Mouse (Mus musculus): Measurements from ENCODE around the gene Zfp868. TPM values are rescaled to one million over a fixed set of nuclear protein-coding genes. Genes with fewer than 3 reads are reported as not detected.
"Not testable (repeated sequence)": the region's sequence is repeated elsewhere in the genome, so short reads cannot be mapped to it uniquely, and the experiment has no call there.

The Zfp868 gene
- polyA plus RNA-seq, 1 experiment from 2014 or later, result 23.4 TPM

DNA sequence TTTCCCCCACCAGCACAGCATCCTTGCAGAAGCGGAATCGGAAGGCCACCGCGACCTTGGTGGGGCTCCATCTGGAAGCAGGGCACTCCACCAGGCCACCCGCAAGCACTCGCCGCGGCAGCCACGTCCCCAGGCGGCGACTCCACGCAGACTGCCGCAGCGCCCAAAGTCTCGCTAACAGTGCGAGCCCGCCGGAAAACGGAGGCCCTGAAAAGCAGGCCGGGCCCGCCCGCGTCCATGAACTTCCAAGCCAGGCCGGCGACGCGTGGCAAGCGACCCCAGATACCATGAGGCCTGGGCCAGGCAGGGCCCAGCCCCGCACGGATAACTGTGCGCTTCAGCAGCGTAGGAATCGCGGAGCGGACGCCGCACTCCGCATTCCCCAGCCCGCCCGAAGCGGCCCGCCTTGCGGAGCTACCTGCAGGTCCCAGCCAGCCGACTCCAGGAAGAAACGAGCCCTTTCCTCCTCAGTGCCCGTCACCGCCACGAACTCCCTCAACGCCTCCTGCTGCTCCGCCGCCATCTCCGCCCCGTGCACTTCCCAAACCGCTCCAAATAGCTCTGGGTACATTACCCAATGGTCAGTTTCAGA lies 40.6 kb downstream of the Zfp868 start:
- Histone ChIP-seq H3K4me3 (ENCODE audit: low read depth, low read length) (peak overlapping the region; percentile 42), H3K27me3 (ENCODE audit: insufficient read depth, low read length) (no peaks in the 10 kb centered on the region), H3K9ac (peak overlapping the region; percentile 62), H3K4me2 (peak overlapping the region; percentile 79), H3K4me1 (ENCODE audit: insufficient read depth) (no peaks in the 10 kb centered on the region), H3K27ac (ENCODE audit: low read depth) (no peak overlapping the region), H3K36me3 (ENCODE audit: insufficient read depth) (no peaks in the 10 kb centered on the region), H3K9me3 (ENCODE audit: low read depth, low read length) (no peaks in the 10 kb centered on the region)
- ATAC-seq (ENCODE audit: insufficient read depth) (peak; percentile 75; the same call in 1 of the 2 replicates), DNase-seq (peak; percentile 58)
- 1% methylated on average over 54 of the region's 54 CpGs for WGBS
- TF ChIP-seq CTCF (IDR thresholded peaks at IDR 0.05; ENCODE audit: low read depth), result no peak

DNA sequence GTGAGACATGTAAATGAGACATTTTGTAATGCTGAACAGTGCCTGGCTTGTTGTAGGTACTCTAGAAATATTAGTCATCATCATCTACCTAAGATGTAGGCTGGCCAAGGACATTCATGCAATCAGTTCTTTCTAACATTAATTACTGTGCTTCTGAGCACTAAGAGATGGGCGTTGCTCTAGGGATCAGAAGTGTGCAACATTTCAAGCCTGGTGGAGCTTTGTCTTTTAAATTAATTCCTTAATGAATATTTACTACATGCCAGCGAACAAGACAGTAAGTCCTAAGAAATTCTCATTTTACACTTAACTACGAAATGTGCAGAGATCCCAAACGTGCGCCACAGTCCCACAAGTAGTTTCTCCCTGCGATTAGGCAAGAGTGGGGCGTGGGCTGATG lies 41.1 kb downstream of the Zfp868 start:
- H3K9ac ChIP-seq, result peak overlapping the region; percentile 62; the same call in 1 of the 2 replicates
- H3K27ac ChIP-seq (ENCODE audit: low read depth); ATAC-seq (ENCODE audit: insufficient read depth); H3K27me3 ChIP-seq (ENCODE audit: insufficient read depth, low read length); DNase-seq; H3K9me3 ChIP-seq (ENCODE audit: low read depth, low read length); H3K36me3 ChIP-seq (ENCODE audit: insufficient read depth); H3K4me1 ChIP-seq (ENCODE audit: insufficient read depth): not testable (repeated sequence)
- 20% methylated on average over 7 of the region's 7 CpGs for WGBS
- peak overlapping the region; percentile 42 for H3K4me3 ChIP-seq (ENCODE audit: low read depth, low read length)
- H3K4me2 ChIP-seq, result peak overlapping the region; percentile 79

Other genes starting within 250 kb of the Zfp868 start
- not detected in 2 replicates for gene Gm9495, start 172.0 kb downstream of the Zfp868 start, polyA plus RNA-seq (2014; fragmentation: Nextera tagmentation; extraction: Ambion mirVana)
- not detected in 2 replicates for gene Gm7697, start 102.6 kb downstream of the Zfp868 start, polyA plus RNA-seq (2014; fragmentation: Nextera tagmentation; extraction: Ambion mirVana)
- 1.4 and 1.8 TPM in 2 replicates for gene Zfp964, start 28.9 kb upstream of the Zfp868 start, polyA plus RNA-seq (2014; fragmentation: Nextera tagmentation; extraction: Ambion mirVana)
- gene Zfp869, start 85.2 kb upstream of the Zfp868 start, polyA plus RNA-seq (2014; fragmentation: Nextera tagmentation; extraction: Ambion mirVana), result 30.2 and 31.3 TPM in 2 replicates
- 5.6 and 5.8 TPM in 2 replicates for gene Zfp963, start 124.4 kb upstream of the Zfp868 start, polyA plus RNA-seq (2014; fragmentation: Nextera tagmentation; extraction: Ambion mirVana)
- gene Gm20422, start 149.3 kb upstream of the Zfp868 start, polyA plus RNA-seq (2014; fragmentation: Nextera tagmentation; extraction: Ambion mirVana), result 0.22 and 0.30 TPM in 2 replicates
- 46.6 and 57.4 TPM in 2 replicates for gene Atp13a1, start 165.6 kb upstream of the Zfp868 start, polyA plus RNA-seq (2014; fragmentation: Nextera tagmentation; extraction: Ambion mirVana)
- gene Zfp866, start 165.6 kb upstream of the Zfp868 start, polyA plus RNA-seq (2014; fragmentation: Nextera tagmentation; extraction: Ambion mirVana), result 30.5 and 31.7 TPM in 2 replicates
- gene Gmip, start 183.1 kb upstream of the Zfp868 start, polyA plus RNA-seq (2014; fragmentation: Nextera tagmentation; extraction: Ambion mirVana), result 6.7 and 8.8 TPM in 2 replicates
- 0.74 and 1.0 TPM in 2 replicates for gene Lpar2, start 196.9 kb upstream of the Zfp868 start, polyA plus RNA-seq (2014; fragmentation: Nextera tagmentation; extraction: Ambion mirVana)
- 7.1 and 9.4 TPM in 2 replicates for gene Pbx4, start 206.9 kb upstream of the Zfp868 start, polyA plus RNA-seq (2014; fragmentation: Nextera tagmentation; extraction: Ambion mirVana)

Data from lung, embryonic 14.5 days (tissue).